Mouse (Mus musculus): ENCODE measurements around the gene Olfr157.

- no peak for TF ChIP-seq CTCF (IDR thresholded peaks at IDR 0.05; ENCODE audit: borderline replicate concordance, extremely low read depth, insufficient read depth, insufficient read length)
- TF ChIP-seq POLR2A (IDR thresholded peaks at IDR 0.05; ENCODE audit: borderline replicate concordance, extremely low read depth, insufficient read depth, insufficient read length, poor library complexity, severe bottlenecking): no peak
These were observed 8.0 kb downstream of the Olfr157 start for GRCm38 (mm10) chr4:43832031-43832430.
